Mouse (Mus musculus): ENCODE results near the gene Adgrf5.

GRCm38 (mm10) chr17:43329216-43329615 is 31.0 kb upstream of the Adgrf5 start:
- TF ChIP-seq FLI1 (IDR thresholded peaks at IDR 0.05; ENCODE audit: low read length) (no peak), GATA1 (IDR thresholded peaks at IDR 0.05; ENCODE audit: borderline replicate concordance, low read length) (no peak)

All from megakaryocyte, embryonic 14.5 days (primary cell).